In genomic region chr1:82586713-82587399, GRCm38 (mm10) we compare ENCODE assay signal across 8 mouse cellular contexts. TPM values are rescaled to one million over a fixed set of nuclear protein-coding genes. Genes with fewer than 3 reads are reported as not detected.
DNase-seq lines count a peak whose midpoint lies in the region; ATAC-seq and TF ChIP-seq lines count a peak whose summit lies in the region.

Gene Col4a4, minus strand, starts transcription at chr1:82586849.
Gene Col4a3, plus strand, starts transcription at chr1:82586921.

- peak; percentile 60 for DNase-seq in adrenal gland, postnatal 10 days
- DNase-seq in cerebellum, postnatal 14 days: peak; percentile 55 to 65
- peak; percentile 38 to 50 for DNase-seq in gastrocnemius, postnatal 36 days
- peak; percentile 27 for DNase-seq in hindbrain, postnatal 0 days (ENCODE audit: low spot score)
- DNase-seq in liver, embryonic 14.5 days (ENCODE audit: low read depth in 3 of 3, low spot score in 3 of 3): no peak
- no peak for DNase-seq in layer of hippocampus, postnatal 14 days (ENCODE audit: low spot score in 2 of 2)

- WGBS in hindbrain, postnatal 0 days: 5% methylated on average over 34 of the region's 34 CpGs
- WGBS in liver, embryonic 14.5 days (ENCODE audit: insufficient replicate concordance): 4% methylated on average over 34 of the region's 34 CpGs
- WGBS in neural tube, embryonic 14.5 days: 6% methylated on average over 34 of the region's 34 CpGs

- H3K4me2 ChIP-seq in hindbrain, postnatal 0 days (ENCODE audit: low read depth, low read length): peak within 1 kb of the TSS; percentile 72
- H3K4me2 ChIP-seq in liver, embryonic 14.5 days (ENCODE audit: low read depth): peak within 1 kb of the TSS; percentile 22; the same call in 1 of the 2 replicates
- peak within 1 kb of the TSS; percentile 59 for H3K4me2 ChIP-seq in neural tube, embryonic 14.5 days (ENCODE audit: low read depth, low read length)

- H3K27ac ChIP-seq in hindbrain, postnatal 0 days: no peak within 1 kb of the TSS
- no peak within 1 kb of the TSS for H3K27ac ChIP-seq in liver, embryonic 14.5 days
- no peak within 1 kb of the TSS for H3K27ac ChIP-seq in neural tube, embryonic 14.5 days (ENCODE audit: low read depth, low read length)

- ATAC-seq in hindbrain, postnatal 0 days: peak; percentile 64; the same call in 1 of the 2 replicates
- ATAC-seq in liver, embryonic 14.5 days (ENCODE audit: insufficient read depth): no peak
- no peak; the same call in 1 of the 2 replicates for ATAC-seq in neural tube, embryonic 14.5 days (ENCODE audit: low read depth)
- ATAC-seq in erythroblast, adult 5-6 weeks (replicated peaks; ENCODE audit: low FRiP score, poor library complexity, severe bottlenecking): no peak

- peak within 1 kb of the TSS; percentile 36 for H3K4me3 ChIP-seq in hindbrain, postnatal 0 days (ENCODE audit: low read length)
- no peak within 1 kb of the TSS for H3K4me3 ChIP-seq in liver, embryonic 14.5 days (ENCODE audit: insufficient read depth in 1 of 2, low read depth in 2 of 2, low read length in 2 of 2)
- peak within 1 kb of the TSS; percentile 9; the same call in 1 of the 2 replicates for H3K4me3 ChIP-seq in neural tube, embryonic 14.5 days (ENCODE audit: low read depth, low read length)

- H3K27me3 ChIP-seq in hindbrain, postnatal 0 days (ENCODE audit: insufficient read depth, low read length): no peaks in the 10 kb centered on the region
- H3K27me3 ChIP-seq in liver, embryonic 14.5 days (ENCODE audit: control insufficient read depth, insufficient read depth, low read length): peaks cover 10% of the 10 kb centered on the region
- H3K27me3 ChIP-seq in neural tube, embryonic 14.5 days (ENCODE audit: control insufficient read depth, insufficient read depth, low read length): peaks cover 7% of the 10 kb centered on the region; the same call in 1 of the 2 replicates

- no peak for TF ChIP-seq CTCF in hindbrain, postnatal 0 days (IDR thresholded peaks at IDR 0.05; ENCODE audit: low read depth)
- TF ChIP-seq CTCF in liver, embryonic 14.5 days (IDR thresholded peaks at IDR 0.05; ENCODE audit: low read depth): no peak

- H3K36me3 ChIP-seq in hindbrain, postnatal 0 days (ENCODE audit: insufficient read depth, low read length): no peaks in the 10 kb centered on the region
- H3K36me3 ChIP-seq in liver, embryonic 14.5 days (replicated peaks; ENCODE audit: control insufficient read depth, insufficient read depth, low read depth): no peaks in the 10 kb centered on the region
- no peaks in the 10 kb centered on the region for H3K36me3 ChIP-seq in neural tube, embryonic 14.5 days (ENCODE audit: control insufficient read depth, insufficient read depth, low read length)

- intact Hi-C loops in gastrocnemius, postnatal 36 days (cut with DNase I): loop anchor here (5.0 kb wide), 1 partner anchor 40 kb away; no protein-coding TSS in a partner anchor

- no peaks in the 10 kb centered on the region for H3K9me3 ChIP-seq in hindbrain, postnatal 0 days (ENCODE audit: low read length)
- no peaks in the 10 kb centered on the region for H3K9me3 ChIP-seq in liver, embryonic 14.5 days (ENCODE audit: control insufficient read depth, low read length)
- no peaks in the 10 kb centered on the region for H3K9me3 ChIP-seq in neural tube, embryonic 14.5 days (ENCODE audit: control insufficient read depth, low read length)

- TF ChIP-seq EP300 in liver, embryonic 14.5 days (IDR thresholded peaks at IDR 0.05; ENCODE audit: low read depth): no peak

- peaks cover 14% of the 10 kb centered on the region; the same call in 1 of the 2 replicates for H3K4me1 ChIP-seq in hindbrain, postnatal 0 days (ENCODE audit: insufficient read depth, low read length)
- H3K4me1 ChIP-seq in liver, embryonic 14.5 days (replicated peaks; ENCODE audit: control insufficient read depth in 2 of 2, insufficient read depth in 2 of 2, low read length in 1 of 2): no peaks in the 10 kb centered on the region
- peaks cover 6% of the 10 kb centered on the region; the same call in 1 of the 2 replicates for H3K4me1 ChIP-seq in neural tube, embryonic 14.5 days (ENCODE audit: control insufficient read depth, insufficient read depth, low read length)

- H3K9ac ChIP-seq in hindbrain, postnatal 0 days (replicated peaks; ENCODE audit: low read length): peak within 1 kb of the TSS; percentile 38; the same call in 1 of the 2 replicates
- H3K9ac ChIP-seq in liver, embryonic 14.5 days (replicated peaks): no peak within 1 kb of the TSS
- H3K9ac ChIP-seq in neural tube, embryonic 14.5 days (replicated peaks; ENCODE audit: low read depth, low read length): peak within 1 kb of the TSS; percentile 37; the same call in 1 of the 2 replicates

RNA-seq across cellular contexts. Expression of gene Col4a4, which starts in this region (rescaled TPM):
- 1 to 10 TPM; 6.9 to 7.0 TPM for total RNA-seq in adrenal gland, postnatal 10 days (2021)
- 1 to 10 TPM; 1.4 TPM for total RNA-seq in gastrocnemius, postnatal 36 days (2021)
- 0.42 and 0.61 TPM in 2 replicates for total RNA-seq in hindbrain, postnatal 0 days (2014; rRNA removed)
- 0.40 and 0.61 TPM in 2 replicates for polyA plus RNA-seq in hindbrain, postnatal 0 days (2015; fragmentation: Nextera tagmentation; extraction: Ambion mirVana)
- 0.02 and 0.03 TPM in 2 replicates for polyA plus RNA-seq in liver, embryonic 14.5 days (2012; rRNA removed)
- polyA plus RNA-seq in liver, embryonic 14.5 days (2014; fragmentation: Nextera tagmentation; extraction: Ambion mirVana): 0.01 and 0.08 TPM in 2 replicates
- 0.24 TPM in 2 replicates for polyA plus RNA-seq in neural tube, embryonic 14.5 days (2014; fragmentation: Nextera tagmentation; extraction: Ambion mirVana)
- total RNA-seq in layer of hippocampus, postnatal 14 days (2021): 1 to 10 TPM in 1 of 2 experiments, under 1 TPM in 1; 0.74 to 1.5 TPM
- total RNA-seq in erythroblast, adult 5-6 weeks (2015; ENCODE audit: low replicate concordance): not detected in 2 replicates
- 0.09 TPM in 1 of 2 replicates, not detected in the other for total RNA-seq in erythroblast, adult 5-6 weeks (2017; ENCODE audit: low replicate concordance)

RNA-seq across cellular contexts. Expression of gene Col4a3, which starts in this region (rescaled TPM):
- total RNA-seq in adrenal gland, postnatal 10 days (2021): 1 to 10 TPM; 2.0 to 2.1 TPM
- total RNA-seq in gastrocnemius, postnatal 36 days (2021): 1 to 10 TPM; 1.0 to 1.1 TPM
- 0.29 and 0.94 TPM in 2 replicates for total RNA-seq in hindbrain, postnatal 0 days (2014; rRNA removed)
- polyA plus RNA-seq in hindbrain, postnatal 0 days (2015; fragmentation: Nextera tagmentation; extraction: Ambion mirVana): 0.71 and 0.79 TPM in 2 replicates
- 0.02 and 0.10 TPM in 2 replicates for polyA plus RNA-seq in liver, embryonic 14.5 days (2012; rRNA removed)
- 0.10 and 0.11 TPM in 2 replicates for polyA plus RNA-seq in liver, embryonic 14.5 days (2014; fragmentation: Nextera tagmentation; extraction: Ambion mirVana)
- 0.09 and 0.33 TPM in 2 replicates for polyA plus RNA-seq in neural tube, embryonic 14.5 days (2014; fragmentation: Nextera tagmentation; extraction: Ambion mirVana)
- total RNA-seq in layer of hippocampus, postnatal 14 days (2021): 1 to 10 TPM in 1 of 2 experiments, under 1 TPM in 1; 0.38 to 1.2 TPM
- not detected in 2 replicates for total RNA-seq in erythroblast, adult 5-6 weeks (2015; ENCODE audit: low replicate concordance)
- total RNA-seq in erythroblast, adult 5-6 weeks (2017; ENCODE audit: low replicate concordance): not detected in 2 replicates

Comparison
In these comparisons a context has a peak if more than half of its experiments do, and no peak if none do; other contexts are left out.
1. Peak in DNase-seq, ATAC-seq, H3K4me3 ChIP-seq, H3K9ac ChIP-seq and H3K4me2 ChIP-seq in hindbrain, postnatal 0 days; RNA of the genes that start here not detected or under 1 TPM.
2. DNase-seq: peak in adrenal gland, postnatal 10 days (single experiment), cerebellum, postnatal 14 days (2 of 2) and gastrocnemius, postnatal 36 days (2 of 2); none in liver, embryonic 14.5 days (0 of 3) and layer of hippocampus, postnatal 14 days (0 of 2).
3. H3K4me2 ChIP-seq: peak in every context shown above with its lines; median percentile 72 in hindbrain, postnatal 0 days; 59 in neural tube, embryonic 14.5 days; 22 in liver, embryonic 14.5 days.